Mouse (Mus musculus) layer of hippocampus, adult 18-20 months (tissue): Measurements from ENCODE around the gene Spata22. TPM values are rescaled to one million over a fixed set of nuclear protein-coding genes. Genes with fewer than 3 reads are reported as not detected.
"Not testable (repeated sequence)": the region's sequence is repeated elsewhere in the genome, so short reads cannot be mapped to it uniquely, and the experiment has no call there.

Experiments used
- DNase-seq, 2 experiments: peaks; one replicate each; pipeline ENCODE4 v3.0.0; 2022; ENCODE audit warnings: low spot score in 2 of 2
- long read RNA-seq: library from polyadenylated mRNA; stranded (forward); transcript quantifications from one replicate; pipeline ENCODE4 v2.0.0, GENCODE M21; 2021
- total RNA-seq, 2 experiments: library from RNA; stranded (reverse); gene quantifications; 2 replicates each; pipeline ENCODE4 v1.2.3; 2021

Spata22 gene
- total RNA-seq: not detected
- long read RNA-seq: 0 reads

GRCm38 (mm10) chr11:73329442-73329841 is at the start of gene Spata22, which contains the start of the genes Aspa and Gm49340:
Gene Spata22 (plus strand): TSS chr11:73329741.
Gene Aspa (minus strand): TSS chr11:73329596.
Gene Gm49340 (plus strand): TSS chr11:73329741.
- no peak for DNase-seq

DNA sequence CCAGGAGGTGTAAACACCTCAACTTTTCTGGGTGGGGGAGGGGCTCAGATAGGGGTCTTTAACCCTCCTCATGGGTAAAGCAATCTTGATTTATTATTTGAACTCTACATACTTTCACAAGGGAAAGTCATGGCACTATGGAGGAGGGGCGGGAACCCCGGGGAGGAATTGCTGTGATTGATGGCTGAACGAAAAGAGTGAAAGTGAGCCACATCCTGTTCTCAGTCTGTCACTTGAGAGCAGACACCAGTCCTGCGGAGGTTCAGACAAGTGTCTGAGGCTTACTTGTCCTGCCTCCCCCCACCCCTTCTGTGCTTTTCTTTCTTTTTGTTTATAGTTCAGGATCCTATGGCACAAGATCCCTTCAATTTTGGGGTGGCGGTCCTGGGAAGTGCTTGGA is 48.8 kb upstream of the Spata22 start:
- DNase-seq: no peak

GRCm38 (mm10) chr11:73281528-73282027 is 48.0 kb upstream of the Spata22 start:
- DNase-seq: peak; percentile 62 to 83

GRCm38 (mm10) chr11:73283369-73283768 is 46.2 kb upstream of the Spata22 start:
- DNase-seq: peak in 1 of 2 experiments; percentile 23

GRCm38 (mm10) chr11:73283926-73284325 is 45.6 kb upstream of the Spata22 start:
- DNase-seq: no peak

DNA sequence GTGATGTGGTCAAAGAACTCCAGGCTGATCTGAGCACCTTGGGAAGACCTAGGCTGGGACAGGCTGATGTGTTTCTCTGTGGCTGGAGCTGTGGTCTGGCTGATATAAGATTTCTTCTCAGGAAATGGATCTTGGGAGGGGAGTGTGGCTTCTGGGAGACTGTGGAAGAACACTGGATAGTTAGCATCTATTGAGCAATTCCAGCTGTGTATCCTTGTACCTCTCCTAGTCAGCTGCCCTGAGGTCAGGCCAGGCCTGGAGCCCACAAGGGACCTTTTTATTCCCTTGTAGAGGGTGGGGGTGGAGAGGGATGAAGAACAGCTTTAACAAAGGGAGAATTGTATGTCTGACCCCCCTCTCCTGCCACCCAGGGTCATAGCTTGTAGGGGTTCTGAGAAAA is 45.2 kb upstream of the Spata22 start:
- DNase-seq: peak in 1 of 2 experiments; percentile 24

GRCm38 (mm10) chr11:73289621-73290020 is 39.9 kb upstream of the Spata22 start:
- no peak for DNase-seq

GRCm38 (mm10) chr11:73303123-73303522 is 26.4 kb upstream of the Spata22 start:
- no peak for DNase-seq

DNA sequence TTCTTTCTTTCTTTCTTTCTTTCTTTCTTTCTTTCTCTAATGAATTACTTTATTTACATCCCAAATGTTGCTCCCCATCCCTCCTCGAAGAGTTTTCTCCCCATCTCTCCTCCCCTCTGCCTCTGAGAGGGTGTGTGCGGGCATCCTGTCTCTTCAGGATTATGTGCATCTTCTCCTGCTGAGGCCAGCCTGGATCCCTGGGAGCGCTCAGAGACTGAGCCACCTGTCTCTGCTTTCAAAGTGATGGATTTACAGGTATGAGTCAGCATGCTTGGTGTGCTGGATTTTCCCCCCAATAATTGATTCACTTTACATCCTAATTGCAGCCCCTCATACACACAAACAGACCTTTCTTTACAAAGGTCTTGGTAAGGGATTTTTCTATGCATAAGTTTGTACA is 13.6 kb upstream of the Spata22 start:
- DNase-seq: no peak

DNA sequence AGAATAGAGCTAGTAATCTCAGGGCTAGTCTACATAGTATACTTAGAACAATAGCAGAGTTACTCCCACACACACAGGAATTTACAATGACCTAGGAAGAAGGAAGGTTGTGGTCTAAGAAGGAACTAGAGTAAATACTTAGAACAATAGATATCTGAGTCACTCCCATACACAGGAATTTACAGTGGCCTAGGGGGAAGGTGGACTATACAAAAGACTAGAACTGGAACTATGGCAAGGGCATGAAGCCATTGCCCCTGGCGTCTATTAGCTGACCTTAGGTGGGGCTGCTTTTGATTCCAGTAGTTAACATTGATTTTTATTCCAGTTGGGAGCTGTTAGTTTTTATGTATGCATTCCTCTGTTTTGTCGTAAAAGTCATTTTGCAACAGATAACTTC is 11.0 kb upstream of the Spata22 start:
- DNase-seq: not testable (repeated sequence)

- not testable (repeated sequence) for DNase-seq
Observed at GRCm38 (mm10) chr11:73321064-73321463, 8.5 kb upstream of the Spata22 start.

DNA sequence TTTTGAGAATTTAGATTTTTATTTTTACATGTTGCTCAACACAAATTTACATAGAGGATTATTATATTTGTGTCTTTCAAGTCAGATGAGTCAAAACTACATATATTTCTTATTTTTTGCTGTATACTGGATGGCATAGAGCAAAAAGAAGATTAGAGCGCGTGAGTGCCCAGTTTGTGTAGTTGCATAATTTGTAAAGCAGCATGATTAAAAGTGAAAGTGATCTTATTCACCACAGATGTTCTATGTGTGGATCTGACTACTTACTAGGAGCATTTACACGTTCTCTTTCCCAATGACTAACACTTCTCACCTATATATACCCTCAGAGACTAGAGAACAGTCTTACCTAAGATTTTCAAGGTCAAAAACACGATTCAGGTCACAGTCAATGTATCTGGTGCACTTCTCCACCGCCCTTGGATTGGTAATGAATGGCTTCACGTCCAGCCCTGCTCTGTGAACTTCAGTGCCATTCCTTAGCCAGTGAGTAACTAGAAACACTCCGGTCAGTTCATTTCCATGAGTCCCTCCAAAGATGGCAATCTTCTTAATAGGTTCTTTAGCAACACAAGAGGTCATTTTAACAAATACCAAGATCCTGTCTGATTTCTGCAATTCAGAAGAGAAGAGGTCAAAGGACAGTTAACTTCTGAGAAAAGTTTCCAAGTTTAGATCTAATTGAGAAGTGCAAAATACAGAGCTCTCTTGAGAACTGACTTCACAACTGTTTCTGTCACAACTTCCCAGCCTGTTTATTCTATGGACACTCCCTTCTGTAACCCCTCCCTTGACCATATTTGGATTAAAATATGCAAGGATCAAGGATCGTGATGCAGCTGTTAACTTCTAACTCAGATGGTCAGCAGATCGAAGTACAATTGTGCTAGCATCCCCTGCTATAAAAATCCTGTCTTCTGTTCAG is 5.4 kb upstream of the Spata22 start:
- DNase-seq: no peak

DNA sequence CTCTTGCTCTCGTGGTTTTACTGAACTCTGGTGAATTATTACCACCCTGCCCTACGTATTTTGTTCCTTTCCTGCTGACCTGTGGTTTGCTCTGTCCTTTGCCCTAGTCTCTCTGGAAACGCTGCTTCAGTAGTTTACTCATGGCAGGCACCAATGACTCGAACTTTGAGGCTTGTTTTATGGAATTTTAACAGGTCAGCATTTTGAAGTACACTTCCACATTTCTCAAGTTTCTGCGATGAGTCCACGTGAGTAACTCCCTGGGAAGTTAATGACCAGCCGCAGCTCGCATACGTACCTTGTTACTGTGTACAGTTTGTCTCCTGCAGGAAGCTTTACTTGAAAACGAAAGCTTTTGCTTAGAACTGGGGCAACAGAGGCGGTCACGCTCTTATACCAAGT is 3.1 kb upstream of the Spata22 start:
- DNase-seq: no peak

GRCm38 (mm10) chr11:73327361-73327760 is 2.2 kb upstream of the Spata22 start:
- no peak for DNase-seq

- DNase-seq: no peak
Observed at GRCm38 (mm10) chr11:73333357-73333756, 3.8 kb downstream of the Spata22 start.

- no peak for DNase-seq
Observed at GRCm38 (mm10) chr11:73336919-73337318, 7.4 kb downstream of the Spata22 start.

DNA sequence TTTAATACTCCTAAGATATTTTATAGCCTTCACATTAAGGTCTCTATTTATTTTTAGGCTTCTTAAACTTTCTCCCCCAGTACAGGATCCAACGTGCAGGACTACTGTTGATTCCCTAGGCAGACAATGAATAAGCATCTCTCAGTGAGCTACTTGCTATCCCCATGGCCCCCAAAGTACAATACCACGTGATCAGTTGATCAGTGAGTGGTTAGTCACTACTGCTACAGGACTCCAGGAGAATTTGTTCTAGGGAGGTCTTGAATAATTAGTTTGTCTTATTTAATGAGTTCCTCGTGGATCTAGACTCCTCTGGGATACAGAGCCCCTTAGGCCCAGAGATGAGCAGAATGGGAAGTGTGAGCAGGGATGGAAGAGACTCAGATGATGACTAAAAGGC is 20.9 kb downstream of the Spata22 start, which contains the start of gene Olfr20:
Gene Olfr20 (plus strand): TSS at position 301 of the 400 bp plus-strand sequence.
- no peak for DNase-seq

- DNase-seq: no peak
Observed at GRCm38 (mm10) chr11:73370946-73371345, 41.4 kb downstream of the Spata22 start, which contains the start of gene Olfr376. Gene Olfr376 (plus strand): TSS chr11:73371246.

- DNase-seq: no peak
Observed at GRCm38 (mm10) chr11:73395374-73395773, 65.8 kb downstream of the Spata22 start.
